Mouse (Mus musculus): ENCODE results near the gene Vegfa. TPM values are rescaled to one million over a fixed set of nuclear protein-coding genes. Genes with fewer than 3 reads are reported as not detected.

The Vegfa gene
- polyA plus RNA-seq, 1 experiment from 2014 or later: 6.0 TPM

- 79% methylated on average over 3 of the region's 3 CpGs for WGBS
- no peaks in the 10 kb centered on the region for H3K36me3 ChIP-seq
- no peaks in the 10 kb centered on the region for H3K27me3 ChIP-seq
- H3K4me3 ChIP-seq: no peak overlapping the region
- no peak overlapping the region for H3K9ac ChIP-seq
- H3K27ac ChIP-seq: no peak overlapping the region
- no peak for ATAC-seq (replicated peaks; ENCODE audit: insufficient number of reproducible peaks, insufficient read depth, low FRiP score, low read depth)
- H3K4me2 ChIP-seq: no peak overlapping the region
- no peaks in the 10 kb centered on the region for H3K9me3 ChIP-seq (replicated peaks)
- peaks cover 17% of the 10 kb centered on the region for H3K4me1 ChIP-seq (replicated peaks)
Measured at GRCm38 (mm10) chr17:46071531-46071930, 39.4 kb upstream of the Vegfa start.

GRCm38 (mm10) chr17:46070046-46070445, 37.9 kb upstream of the Vegfa start:
- no peak overlapping the region for H3K4me3 ChIP-seq
- H3K4me1 ChIP-seq (replicated peaks): peaks cover 15% of the 10 kb centered on the region
- H3K27me3 ChIP-seq: no peaks in the 10 kb centered on the region
- WGBS: 73% methylated on average over 9 of the region's 9 CpGs
- no peaks in the 10 kb centered on the region for H3K36me3 ChIP-seq
- H3K9me3 ChIP-seq (replicated peaks): no peaks in the 10 kb centered on the region
- no peak overlapping the region for H3K9ac ChIP-seq
- ATAC-seq (replicated peaks; ENCODE audit: insufficient number of reproducible peaks, insufficient read depth, low FRiP score, low read depth): no peak
- no peak overlapping the region for H3K27ac ChIP-seq
- H3K4me2 ChIP-seq: no peak overlapping the region

GRCm38 (mm10) chr17:46063974-46064312, 31.8 kb upstream of the Vegfa start:
- Histone ChIP-seq H3K4me1 (replicated peaks) (peaks cover 15% of the 10 kb centered on the region), H3K4me3 (no peak overlapping the region), H3K9me3 (replicated peaks) (no peaks in the 10 kb centered on the region), H3K9ac (no peak overlapping the region), H3K36me3 (no peaks in the 10 kb centered on the region), H3K4me2 (peak overlapping the region; percentile 39), H3K27ac (no peak overlapping the region), H3K27me3 (0 out of 2 replicates have a peak, but pooled peaks cover 5% of the 10 kb centered on the region)
- WGBS: 34% methylated on average over 6 of the region's 6 CpGs
- no peak for ATAC-seq (replicated peaks; ENCODE audit: insufficient number of reproducible peaks, insufficient read depth, low FRiP score, low read depth)

GRCm38 (mm10) chr17:46063283-46063973, 31.3 kb upstream of the Vegfa start:
- H3K36me3 ChIP-seq: no peaks in the 10 kb centered on the region
- 8% methylated on average over 10 of the region's 10 CpGs for WGBS
- H3K4me2 ChIP-seq: peak overlapping the region; percentile 39
- H3K9me3 ChIP-seq (replicated peaks): no peaks in the 10 kb centered on the region
- H3K27me3 ChIP-seq: peaks cover 8% of the 10 kb centered on the region; the same call in 1 of the 2 replicates
- H3K4me1 ChIP-seq (replicated peaks): peaks cover 15% of the 10 kb centered on the region
- peak overlapping the region; percentile 37 for H3K27ac ChIP-seq
- H3K9ac ChIP-seq: no peak overlapping the region
- ATAC-seq (replicated peaks; ENCODE audit: insufficient number of reproducible peaks, insufficient read depth, low FRiP score, low read depth): peak; percentile 79
- no peak overlapping the region for H3K4me3 ChIP-seq

- Histone ChIP-seq H3K27ac (no peak overlapping the region), H3K4me2 (no peak overlapping the region), H3K4me3 (no peak overlapping the region), H3K4me1 (replicated peaks) (peaks cover 15% of the 10 kb centered on the region), H3K9me3 (replicated peaks) (no peaks in the 10 kb centered on the region), H3K9ac (no peak overlapping the region), H3K27me3 (peaks cover 9% of the 10 kb centered on the region; the same call in 1 of the 2 replicates), H3K36me3 (no peaks in the 10 kb centered on the region)
- 66% methylated on average over 3 of the region's 3 CpGs for WGBS
- no peak for ATAC-seq (replicated peaks; ENCODE audit: insufficient number of reproducible peaks, insufficient read depth, low FRiP score, low read depth)
Measured at GRCm38 (mm10) chr17:46060253-46060652, 28.1 kb upstream of the Vegfa start.

- H3K27ac ChIP-seq: no peak overlapping the region
- H3K36me3 ChIP-seq: no peaks in the 10 kb centered on the region
- no peak overlapping the region for H3K9ac ChIP-seq
- H3K4me3 ChIP-seq: no peak overlapping the region
- H3K27me3 ChIP-seq: peaks cover 6% of the 10 kb centered on the region; the same call in 1 of the 2 replicates
- no peak overlapping the region for H3K4me2 ChIP-seq
- whole genome bisulfite sequencing: 71% methylated on average over 15 of the region's 15 CpGs
- H3K9me3 ChIP-seq (replicated peaks): no peaks in the 10 kb centered on the region
- ATAC-seq (replicated peaks; ENCODE audit: insufficient number of reproducible peaks, insufficient read depth, low FRiP score, low read depth): no peak
- peaks cover 13% of the 10 kb centered on the region for H3K4me1 ChIP-seq (replicated peaks)
Measured at GRCm38 (mm10) chr17:46059226-46059825, 27.2 kb upstream of the Vegfa start.

GRCm38 (mm10) chr17:46056288-46056687, 24.1 kb upstream of the Vegfa start:
- Histone ChIP-seq H3K36me3 (no peaks in the 10 kb centered on the region), H3K9ac (no peak overlapping the region), H3K4me3 (no peak overlapping the region), H3K9me3 (replicated peaks) (no peaks in the 10 kb centered on the region), H3K4me1 (replicated peaks) (no peaks in the 10 kb centered on the region), H3K27me3 (peaks cover 4% of the 10 kb centered on the region; the same call in 1 of the 2 replicates), H3K27ac (no peak overlapping the region), H3K4me2 (no peak overlapping the region)
- ATAC-seq (replicated peaks; ENCODE audit: insufficient number of reproducible peaks, insufficient read depth, low FRiP score, low read depth): no peak
- WGBS: 66% methylated on average over 7 of the region's 7 CpGs

GRCm38 (mm10) chr17:46055736-46056135, 23.6 kb upstream of the Vegfa start:
- Histone ChIP-seq H3K9me3 (replicated peaks) (no peaks in the 10 kb centered on the region), H3K4me3 (no peak overlapping the region), H3K4me2 (no peak overlapping the region), H3K36me3 (no peaks in the 10 kb centered on the region), H3K27ac (no peak overlapping the region), H3K27me3 (peaks cover 8% of the 10 kb centered on the region; the same call in 1 of the 2 replicates), H3K9ac (no peak overlapping the region), H3K4me1 (replicated peaks) (no peaks in the 10 kb centered on the region)
- ATAC-seq (replicated peaks; ENCODE audit: insufficient number of reproducible peaks, insufficient read depth, low FRiP score, low read depth): no peak
- 80% methylated on average over 7 of the region's 7 CpGs for WGBS

GRCm38 (mm10) chr17:46053291-46053842, 21.2 kb upstream of the Vegfa start:
- no peak for ATAC-seq (replicated peaks; ENCODE audit: insufficient number of reproducible peaks, insufficient read depth, low FRiP score, low read depth)
- H3K4me3 ChIP-seq: no peak overlapping the region
- 72% methylated on average over 7 of the region's 7 CpGs for WGBS
- H3K4me1 ChIP-seq (replicated peaks): no peaks in the 10 kb centered on the region; the same call in 1 of the 2 replicates
- H3K9ac ChIP-seq: no peak overlapping the region
- no peak overlapping the region for H3K4me2 ChIP-seq
- H3K36me3 ChIP-seq: no peaks in the 10 kb centered on the region
- peaks cover 8% of the 10 kb centered on the region; the same call in 1 of the 2 replicates for H3K27me3 ChIP-seq
- H3K27ac ChIP-seq: no peak overlapping the region
- no peaks in the 10 kb centered on the region for H3K9me3 ChIP-seq (replicated peaks)

GRCm38 (mm10) chr17:46052146-46052545, 20.0 kb upstream of the Vegfa start:
- no peak overlapping the region for H3K4me2 ChIP-seq
- WGBS: 22% methylated on average over 3 of the region's 3 CpGs
- H3K36me3 ChIP-seq: no peaks in the 10 kb centered on the region
- no peaks in the 10 kb centered on the region; the same call in 1 of the 2 replicates for H3K4me1 ChIP-seq (replicated peaks)
- no peak overlapping the region for H3K27ac ChIP-seq
- no peak for ATAC-seq (replicated peaks; ENCODE audit: insufficient number of reproducible peaks, insufficient read depth, low FRiP score, low read depth)
- no peak overlapping the region for H3K9ac ChIP-seq
- H3K27me3 ChIP-seq: peaks cover 8% of the 10 kb centered on the region; the same call in 1 of the 2 replicates
- no peak overlapping the region for H3K4me3 ChIP-seq
- H3K9me3 ChIP-seq (replicated peaks): no peaks in the 10 kb centered on the region

GRCm38 (mm10) chr17:46051356-46051755, 19.2 kb upstream of the Vegfa start:
- ATAC-seq (replicated peaks; ENCODE audit: insufficient number of reproducible peaks, insufficient read depth, low FRiP score, low read depth): no peak
- 61% methylated on average over 5 of the region's 5 CpGs for WGBS
- H3K27me3 ChIP-seq: peaks cover 8% of the 10 kb centered on the region; the same call in 1 of the 2 replicates
- no peaks in the 10 kb centered on the region; the same call in 1 of the 2 replicates for H3K4me1 ChIP-seq (replicated peaks)
- no peaks in the 10 kb centered on the region for H3K36me3 ChIP-seq
- no peaks in the 10 kb centered on the region for H3K9me3 ChIP-seq (replicated peaks)
- no peak overlapping the region for H3K27ac ChIP-seq
- H3K4me2 ChIP-seq: no peak overlapping the region
- no peak overlapping the region for H3K4me3 ChIP-seq
- H3K9ac ChIP-seq: no peak overlapping the region
